Mouse (Mus musculus) liver, postnatal 0 days (tissue): ENCODE measurements around the gene Olfr1133. TPM values are rescaled to one million over a fixed set of nuclear protein-coding genes. Genes with fewer than 3 reads are reported as not detected.

Source experiments
- polyA plus RNA-seq: library from polyadenylated mRNA; unstranded; fragments of >200 nt; fragmentation: Nextera tagmentation; extraction: Ambion mirVana; gene quantifications from 2 replicates; pipeline ENCODE4 v1.2.1, GENCODE M21; 2015

Gene Olfr1133
- polyA plus RNA-seq, 1 experiment from 2014 or later = not detected

Other genes starting within 250 kb of the Olfr1133 start
- gene Olfr1123, start 230.7 kb downstream of the Olfr1133 start, polyA plus RNA-seq = not detected in 2 replicates
- gene Olfr1124, start 217.1 kb downstream of the Olfr1133 start, polyA plus RNA-seq = not detected in 2 replicates
- not detected in 2 replicates for gene Olfr1126, start 193.4 kb downstream of the Olfr1133 start, polyA plus RNA-seq
- not detected in 2 replicates for gene Pramel7, start 150.3 kb downstream of the Olfr1133 start, polyA plus RNA-seq
- not detected in 2 replicates for gene Pramel6, start 140.8 kb downstream of the Olfr1133 start, polyA plus RNA-seq
- gene Olfr153, start 115.6 kb downstream of the Olfr1133 start, polyA plus RNA-seq = not detected in 2 replicates
- gene Olfr1128, start 101.8 kb downstream of the Olfr1133 start, polyA plus RNA-seq = not detected in 2 replicates
- gene Olfr1129, start 73.5 kb downstream of the Olfr1133 start, polyA plus RNA-seq = not detected in 2 replicates
- not detected in 2 replicates for gene Olfr1130, start 41.2 kb downstream of the Olfr1133 start, polyA plus RNA-seq
- gene Olfr1131, start 20.3 kb downstream of the Olfr1133 start, polyA plus RNA-seq = not detected in 2 replicates
- not detected in 2 replicates for gene Olfr1132, start 9.8 kb downstream of the Olfr1133 start, polyA plus RNA-seq
- gene Olfr1134, start 11.1 kb upstream of the Olfr1133 start, polyA plus RNA-seq = not detected in 2 replicates
- not detected in 2 replicates for gene Olfr1135, start 26.3 kb upstream of the Olfr1133 start, polyA plus RNA-seq
- not detected in 2 replicates for gene Olfr1136, start 46.6 kb upstream of the Olfr1133 start, polyA plus RNA-seq
- not detected in 2 replicates for gene Olfr1137, start 65.8 kb upstream of the Olfr1133 start, polyA plus RNA-seq
- not detected in 2 replicates for gene Olfr1138, start 92.6 kb upstream of the Olfr1133 start, polyA plus RNA-seq
- gene Olfr1140, start 96.4 kb upstream of the Olfr1133 start, polyA plus RNA-seq = not detected in 2 replicates
- not detected in 2 replicates for gene Olfr1141, start 106.6 kb upstream of the Olfr1133 start, polyA plus RNA-seq
- not detected in 2 replicates for gene Olfr152, start 132.1 kb upstream of the Olfr1133 start, polyA plus RNA-seq
- gene Olfr1143, start 153.2 kb upstream of the Olfr1133 start, polyA plus RNA-seq = not detected in 2 replicates
- not detected in 2 replicates for gene Olfr1145, start 162.4 kb upstream of the Olfr1133 start, polyA plus RNA-seq
- not detected in 2 replicates for gene Olfr1148, start 183.2 kb upstream of the Olfr1133 start, polyA plus RNA-seq
- not detected in 2 replicates for gene Olfr1150-ps1, start 196.6 kb upstream of the Olfr1133 start, polyA plus RNA-seq
- not detected in 2 replicates for gene Olfr1151, start 208.5 kb upstream of the Olfr1133 start, polyA plus RNA-seq
- gene Olfr1152, start 219.1 kb upstream of the Olfr1133 start, polyA plus RNA-seq = not detected in 2 replicates
- gene Olfr1153, start 247.6 kb upstream of the Olfr1133 start, polyA plus RNA-seq = not detected in 2 replicates